24 mouse cellular contexts compared by ENCODE assay signal in the genomic region with DNA sequence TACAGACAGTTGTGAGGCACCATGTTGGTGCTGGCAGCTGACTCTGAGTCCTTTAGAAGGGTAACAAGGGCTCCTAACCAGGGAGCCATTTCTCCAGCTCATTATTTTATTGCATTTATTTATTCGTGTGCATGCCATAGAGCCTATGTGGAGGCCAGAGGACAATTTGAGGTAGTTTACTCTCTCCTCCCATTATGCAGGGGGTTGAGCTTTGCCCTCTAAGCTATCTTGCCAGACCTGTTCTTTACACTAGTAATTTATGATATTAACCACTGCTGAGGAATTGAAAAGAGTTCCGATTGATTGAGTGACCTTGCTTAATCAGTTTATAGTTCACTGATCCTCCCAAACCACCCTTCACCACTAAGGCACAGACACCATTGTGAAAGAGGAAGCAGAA.
DNase-seq lines count a peak whose midpoint lies in the region; ATAC-seq and TF ChIP-seq lines count a peak whose summit lies in the region.
"Had no signal": no experiment of that assay in that cellular context is flagged by ENCODE, and none has a peak within 500 bp of the region (broad histone marks: within the 10 kb centered on the region; RNA-seq: fewer than 3 reads in every experiment).

No protein-coding gene starts in this region.

- intact Hi-C loops in heart, postnatal 36 days (cut with DNase I) = no loop called here

- H3K27me3 ChIP-seq in heart, embryonic 10.5 days (ENCODE audit: insufficient read depth, poor library complexity, severe bottlenecking) = no peaks in the 10 kb centered on the region
- no peaks in the 10 kb centered on the region for H3K27me3 ChIP-seq in intestine, embryonic 15.5 days (replicated peaks)
- H3K27me3 ChIP-seq in intestine, postnatal 0 days (replicated peaks; ENCODE audit: control insufficient read depth, insufficient read depth, low read length) = no peaks in the 10 kb centered on the region
- no peaks in the 10 kb centered on the region for H3K27me3 ChIP-seq in forebrain, embryonic 14.5 days (replicated peaks; ENCODE audit: control insufficient read depth, insufficient read depth, low read length)
- H3K27me3 ChIP-seq: CH12.LX; embryonic facial prominence, embryonic 12.5 days; forebrain, embryonic 13.5 days had no signal

- no peaks in the 10 kb centered on the region for H3K36me3 ChIP-seq in heart, embryonic 10.5 days
- no peaks in the 10 kb centered on the region for H3K36me3 ChIP-seq in intestine, embryonic 15.5 days
- no peaks in the 10 kb centered on the region for H3K36me3 ChIP-seq in intestine, postnatal 0 days (ENCODE audit: control insufficient read depth, insufficient read depth)
- H3K36me3 ChIP-seq in forebrain, embryonic 14.5 days (ENCODE audit: control insufficient read depth, insufficient read depth, low read length) = no peaks in the 10 kb centered on the region
- H3K36me3 ChIP-seq: embryonic facial prominence, embryonic 10.5 days; embryonic facial prominence, embryonic 12.5 days; G1E had no signal

- H3K9ac ChIP-seq in intestine, embryonic 15.5 days = no peak overlapping the region
- no peak overlapping the region for H3K9ac ChIP-seq in intestine, postnatal 0 days (ENCODE audit: low read depth, low read length)
- H3K9ac ChIP-seq in forebrain, embryonic 14.5 days (ENCODE audit: low read length) = no peak overlapping the region
- H3K9ac ChIP-seq: embryonic facial prominence, embryonic 12.5 days; forebrain, embryonic 13.5 days had no signal

- H3K9me3 ChIP-seq in heart, embryonic 10.5 days = no peaks in the 10 kb centered on the region
- no peaks in the 10 kb centered on the region for H3K9me3 ChIP-seq in intestine, embryonic 15.5 days
- no peaks in the 10 kb centered on the region for H3K9me3 ChIP-seq in intestine, postnatal 0 days (ENCODE audit: control insufficient read depth)
- no peaks in the 10 kb centered on the region for H3K9me3 ChIP-seq in forebrain, embryonic 14.5 days (replicated peaks; ENCODE audit: control insufficient read depth, low read length)
- H3K9me3 ChIP-seq: embryonic facial prominence, embryonic 10.5 days; embryonic facial prominence, embryonic 12.5 days; forebrain, embryonic 13.5 days had no signal

- peak; percentile 95 for ATAC-seq in intestine, embryonic 15.5 days
- peak; percentile 60 for ATAC-seq in intestine, postnatal 0 days
- no peak for ATAC-seq in forebrain, embryonic 14.5 days
- ATAC-seq in monocyte, adult 5-6 weeks (replicated peaks; ENCODE audit: insufficient number of reproducible peaks, low FRiP score, low TSS enrichment, poor library complexity, severe bottlenecking) = no peak
- ATAC-seq: activated CD4-positive, CD25-positive, alpha-beta regulatory T cell, adult 4 months; CD4-positive, CD25-positive, alpha-beta regulatory T cell, adult 4 months; forebrain, embryonic 13.5 days; forebrain, embryonic 16.5 days; Patski had no signal

- no peak overlapping the region for H3K4me2 ChIP-seq in intestine, embryonic 15.5 days (replicated peaks)
- no peak overlapping the region for H3K4me2 ChIP-seq in intestine, postnatal 0 days (replicated peaks; ENCODE audit: low read depth)
- H3K4me2 ChIP-seq in forebrain, embryonic 14.5 days (ENCODE audit: low read length) = no peak overlapping the region
- H3K4me2 ChIP-seq: embryonic facial prominence, embryonic 12.5 days; forebrain, embryonic 13.5 days had no signal

- peak; percentile 60 for DNase-seq in heart, embryonic 10.5 days (ENCODE audit: low spot score)
- no peak for DNase-seq in heart, postnatal 36 days
- DNase-seq in forebrain, embryonic 14.5 days (ENCODE audit: low spot score) = no peak
- DNase-seq: adrenal gland, adult 8-10 months; adrenal gland, postnatal 14 days; adrenal gland, postnatal 36 days; B cell, adult 2 months; cerebellum, adult 11-12 months; cerebellum, adult 2 months; cerebellum, adult 9-10 months; cerebellum, postnatal 10 days; cerebellum, postnatal 25 days had no signal

- no peaks in the 10 kb centered on the region for H3K4me1 ChIP-seq in heart, embryonic 10.5 days
- no peaks in the 10 kb centered on the region for H3K4me1 ChIP-seq in intestine, embryonic 15.5 days (replicated peaks)
- H3K4me1 ChIP-seq in intestine, postnatal 0 days (replicated peaks; ENCODE audit: control insufficient read depth, insufficient read depth, low read length) = no peaks in the 10 kb centered on the region
- peaks cover 5% of the 10 kb centered on the region; the same call in 1 of the 2 replicates for H3K4me1 ChIP-seq in forebrain, embryonic 14.5 days (ENCODE audit: control insufficient read depth, insufficient read depth, low read length)
- H3K4me1 ChIP-seq: embryonic facial prominence, embryonic 12.5 days had no signal

- 79% methylated on average over 2 of the region's 2 CpGs for WGBS in heart, embryonic 10.5 days
- 53% methylated on average over 2 of the region's 2 CpGs for WGBS in intestine, embryonic 15.5 days
- WGBS in intestine, postnatal 0 days = 42% methylated on average over 2 of the region's 2 CpGs
- 90% methylated on average over 2 of the region's 2 CpGs for WGBS in forebrain, embryonic 14.5 days

- TF ChIP-seq CTCF in intestine, postnatal 0 days (IDR thresholded peaks at IDR 0.05; ENCODE audit: low read depth) = no peak

- H3K27ac ChIP-seq in heart, embryonic 10.5 days = no peak overlapping the region
- H3K27ac ChIP-seq in intestine, embryonic 15.5 days = no peak overlapping the region
- no peak overlapping the region for H3K27ac ChIP-seq in intestine, postnatal 0 days (ENCODE audit: low read depth, low read length)
- H3K27ac ChIP-seq in forebrain, embryonic 14.5 days (ENCODE audit: low read depth, low read length) = no peak overlapping the region
- H3K27ac ChIP-seq: embryonic facial prominence, embryonic 10.5 days; embryonic facial prominence, embryonic 12.5 days; forebrain, embryonic 13.5 days had no signal

- no peak overlapping the region for H3K4me3 ChIP-seq in heart, embryonic 10.5 days
- no peak overlapping the region for H3K4me3 ChIP-seq in intestine, embryonic 15.5 days (replicated peaks)
- no peak overlapping the region for H3K4me3 ChIP-seq in intestine, postnatal 0 days (ENCODE audit: low read depth, low read length)
- H3K4me3 ChIP-seq in forebrain, embryonic 14.5 days (ENCODE audit: low read depth, low read length) = no peak overlapping the region
- H3K4me3 ChIP-seq: embryonic facial prominence, embryonic 10.5 days; embryonic facial prominence, embryonic 12.5 days; forebrain, embryonic 13.5 days had no signal

Comparison
In these comparisons a context has a peak if more than half of its experiments do, and no peak if none do; other contexts are left out.
1. ATAC-seq: peak in intestine, embryonic 15.5 days (single experiment) and intestine, postnatal 0 days (single experiment); none in forebrain, embryonic 14.5 days (single experiment) and monocyte, adult 5-6 weeks (single experiment).